Mouse (Mus musculus): ENCODE measurements around the gene Zfp280b.
"Not testable (repeated sequence)": the region's sequence is repeated elsewhere in the genome, so short reads cannot be mapped to it uniquely, and the experiment has no call there.

The Zfp280b gene

DNA sequence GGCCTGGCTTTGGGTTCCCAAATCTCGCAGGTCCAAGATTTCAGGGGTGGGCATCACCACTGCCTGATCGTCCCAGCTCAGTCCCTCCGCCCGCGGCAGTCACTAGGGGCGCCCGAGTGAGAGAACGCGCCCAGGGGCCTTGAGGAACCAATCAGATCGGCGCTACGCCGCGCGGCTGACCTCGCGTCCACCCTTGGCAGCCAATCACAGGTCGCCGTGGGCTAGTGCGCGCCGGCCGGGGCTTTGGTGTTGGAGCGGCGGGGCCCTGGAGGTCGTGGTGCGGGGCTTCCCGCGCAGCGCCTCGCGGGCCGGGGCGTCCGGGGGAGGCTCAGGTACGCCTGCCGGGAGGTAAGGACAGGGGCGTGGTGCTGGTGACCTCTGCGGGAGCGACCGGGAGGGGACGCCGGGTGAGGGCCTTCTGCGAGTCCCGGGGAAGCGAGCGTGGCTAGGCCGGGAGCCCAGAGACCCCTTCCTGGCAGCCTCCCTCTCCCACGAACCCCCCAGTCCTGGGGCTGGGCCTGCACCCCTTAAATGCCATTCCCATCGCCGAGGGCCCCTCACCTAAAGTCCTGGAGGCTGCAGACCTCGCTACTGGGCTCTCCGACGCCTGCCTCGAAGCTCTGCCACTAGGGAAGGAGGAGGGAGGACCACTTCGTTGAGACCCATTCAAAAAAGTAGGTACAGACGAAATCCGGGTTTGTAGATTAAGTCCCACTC, at the start of gene Zfp280b:
Gene Zfp280b, plus strand, starts transcription at position 249 of the 717 bp plus-strand sequence.
- peak; percentile 95 for DNase-seq

DNA sequence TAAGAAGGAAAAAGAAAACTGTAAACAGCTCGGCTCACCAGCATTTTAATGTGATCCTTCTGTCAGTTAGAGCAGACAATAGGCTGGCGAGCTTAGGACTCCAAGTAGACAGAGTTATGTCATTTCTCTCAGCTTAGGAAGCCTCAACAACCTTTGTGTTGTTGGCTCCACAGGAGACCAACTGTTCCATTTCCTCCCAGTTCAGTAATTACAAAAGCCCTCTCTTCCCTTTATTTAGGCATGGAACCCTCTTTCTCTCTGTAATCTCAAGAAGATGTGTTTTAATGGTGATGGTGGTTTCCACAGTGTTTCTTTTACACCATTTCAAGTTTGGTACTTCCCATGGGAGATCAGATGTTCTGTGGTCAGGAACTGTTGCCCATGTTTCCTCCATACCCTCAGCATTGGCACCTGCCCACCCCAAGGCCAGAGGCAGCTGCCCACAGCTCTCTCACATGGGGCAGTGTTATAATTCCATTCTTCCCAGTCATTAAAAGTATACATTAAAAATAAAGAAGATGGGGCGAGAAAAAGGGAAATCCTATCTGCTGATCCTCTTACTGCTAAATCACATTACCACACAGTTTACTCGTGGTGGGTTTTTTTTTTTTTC, 41.9 kb upstream of the Zfp280b start:
- no peak for DNase-seq

DNA sequence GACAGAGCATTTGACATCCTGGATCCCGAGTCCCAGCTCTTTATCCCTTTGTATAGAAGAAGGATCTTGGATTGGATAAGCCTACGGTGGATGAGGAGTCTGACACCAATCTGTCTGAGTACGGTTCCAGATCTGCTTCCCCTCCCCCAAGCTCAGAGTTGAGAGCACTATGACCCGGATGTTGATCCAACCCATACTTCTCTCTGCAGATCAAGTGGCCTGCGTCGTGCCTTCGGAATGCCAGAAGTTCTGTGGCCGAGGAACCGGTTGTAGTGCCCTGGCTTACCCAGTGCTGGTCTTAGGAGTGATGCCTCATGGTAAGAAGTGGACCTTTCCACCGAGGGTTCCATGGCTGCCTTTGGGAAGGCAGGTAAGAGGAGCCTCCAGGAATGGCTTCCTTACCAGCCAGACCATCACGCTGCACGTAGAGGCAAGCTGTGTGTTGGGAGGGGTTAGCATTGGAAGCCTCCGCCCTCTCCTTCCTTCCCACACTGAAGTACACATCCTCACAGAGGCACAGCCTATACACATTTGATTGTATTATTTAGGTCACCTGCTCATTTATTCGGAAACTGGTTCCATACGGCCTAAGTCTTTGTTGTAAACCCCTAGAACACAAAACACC, 38.7 kb upstream of the Zfp280b start:
- DNase-seq: no peak

DNA sequence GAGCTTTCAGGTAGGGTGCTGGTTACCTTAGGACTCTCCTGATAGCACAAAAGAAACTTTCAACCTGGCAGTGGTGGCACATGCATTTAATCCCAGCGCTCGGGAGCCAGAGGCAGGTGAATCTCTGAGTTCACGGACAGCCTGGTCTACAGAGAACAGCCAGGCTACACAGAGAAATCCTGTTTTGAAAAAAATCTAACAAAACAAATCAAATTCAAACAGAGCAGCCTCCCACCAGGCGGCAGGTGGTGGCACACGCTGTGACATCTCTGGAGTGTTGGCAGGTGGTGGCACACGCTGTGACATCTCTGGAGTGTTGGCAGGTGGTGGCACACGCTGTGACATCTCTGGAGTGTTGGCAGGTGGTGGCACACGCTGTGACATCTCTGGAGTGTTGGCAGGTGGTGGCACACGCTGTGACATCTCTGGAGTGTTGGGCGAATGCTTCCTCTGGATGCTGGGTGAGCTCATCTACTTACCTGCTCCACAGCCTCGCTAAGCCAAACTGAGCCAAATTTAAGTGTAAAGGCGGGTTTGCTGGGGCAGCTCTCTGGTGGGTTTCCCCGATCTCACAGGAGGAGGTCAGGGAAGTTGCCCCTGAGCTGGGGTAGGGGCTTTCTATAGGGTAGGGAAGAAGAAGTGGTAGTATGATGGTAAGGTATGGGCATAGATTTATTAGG, 37.8 kb upstream of the Zfp280b start:
- DNase-seq: not testable (repeated sequence)

DNA sequence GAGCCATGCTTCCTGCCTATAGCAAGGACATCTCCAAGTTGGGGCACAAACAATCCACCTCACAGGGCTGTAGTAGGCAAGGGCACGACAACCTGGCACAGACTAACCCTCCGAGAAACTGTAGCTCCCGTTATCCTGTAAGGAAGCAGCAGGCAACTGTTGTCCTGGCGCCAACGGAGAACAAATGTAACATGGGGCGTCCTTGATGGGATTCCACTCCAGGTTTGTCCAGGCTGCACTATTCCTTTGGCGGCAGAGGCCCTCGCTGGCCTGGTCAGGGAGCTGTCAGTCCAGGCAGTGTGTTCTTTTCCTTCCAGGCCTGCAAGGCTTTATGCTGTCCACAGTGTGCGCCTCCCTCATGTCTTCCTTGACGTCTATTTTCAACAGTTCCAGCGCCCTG, 37.0 kb upstream of the Zfp280b start:
- no peak for DNase-seq

DNA sequence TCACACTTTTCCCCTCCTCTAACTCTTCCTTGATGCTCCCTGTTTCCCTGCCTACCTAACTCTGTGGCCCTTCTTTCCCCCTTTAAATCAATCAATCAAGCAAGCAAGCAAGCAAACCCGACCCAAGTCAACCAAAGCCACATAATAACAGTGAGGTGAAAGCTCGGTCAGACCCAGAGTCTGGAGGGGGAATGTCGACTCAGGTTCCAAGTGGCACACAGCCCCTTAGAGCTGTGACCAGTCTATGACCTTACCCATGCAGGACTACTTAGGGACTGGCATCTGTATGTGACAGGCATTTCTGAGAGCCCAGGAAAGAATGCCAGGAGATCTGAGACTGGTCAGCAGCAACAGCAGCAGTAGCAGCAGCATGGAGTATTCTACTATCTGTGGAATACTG, 36.1 kb upstream of the Zfp280b start:
- no peak for DNase-seq

DNA sequence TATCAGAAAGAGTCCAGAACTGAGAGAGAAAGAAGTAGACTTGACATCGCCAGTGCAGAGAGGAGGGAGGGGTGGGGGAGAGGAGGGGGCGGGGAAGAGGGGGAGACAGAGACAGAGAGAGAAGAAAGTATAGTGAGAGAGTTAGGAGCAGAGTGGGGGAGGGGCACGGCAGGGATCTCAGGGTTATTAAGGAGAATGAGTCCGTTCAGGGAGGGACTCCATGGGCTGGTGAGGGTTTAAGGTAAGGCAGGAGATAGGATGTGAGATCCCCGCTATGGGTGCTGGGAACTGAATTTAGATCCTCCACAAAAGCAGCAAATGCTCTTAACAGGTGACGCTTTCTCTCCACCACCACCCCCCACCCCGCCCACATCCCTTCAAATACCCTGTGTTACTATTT, 31.3 kb upstream of the Zfp280b start:
- no peak for DNase-seq

DNA sequence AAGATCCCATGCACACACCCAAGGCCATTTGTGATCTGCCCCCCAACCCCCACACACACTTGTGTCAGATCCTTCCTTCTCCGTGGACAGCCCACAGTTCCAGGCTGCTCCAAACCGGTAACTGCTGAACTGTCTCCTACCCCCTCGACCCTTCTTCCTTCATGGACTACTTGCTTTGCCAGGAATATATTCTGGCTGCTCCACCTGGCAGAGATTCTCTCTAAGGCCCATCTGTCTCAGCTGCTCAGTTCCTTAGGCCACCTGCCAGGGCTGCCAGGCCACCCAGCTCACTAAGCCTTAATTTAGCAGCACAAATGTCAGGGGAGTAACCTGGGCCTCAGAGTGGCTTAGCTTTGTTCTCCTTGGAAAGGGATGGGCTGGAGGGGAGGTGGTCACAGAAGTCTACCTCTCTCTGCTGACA, 30.3 kb upstream of the Zfp280b start:
- no peak for DNase-seq

DNA sequence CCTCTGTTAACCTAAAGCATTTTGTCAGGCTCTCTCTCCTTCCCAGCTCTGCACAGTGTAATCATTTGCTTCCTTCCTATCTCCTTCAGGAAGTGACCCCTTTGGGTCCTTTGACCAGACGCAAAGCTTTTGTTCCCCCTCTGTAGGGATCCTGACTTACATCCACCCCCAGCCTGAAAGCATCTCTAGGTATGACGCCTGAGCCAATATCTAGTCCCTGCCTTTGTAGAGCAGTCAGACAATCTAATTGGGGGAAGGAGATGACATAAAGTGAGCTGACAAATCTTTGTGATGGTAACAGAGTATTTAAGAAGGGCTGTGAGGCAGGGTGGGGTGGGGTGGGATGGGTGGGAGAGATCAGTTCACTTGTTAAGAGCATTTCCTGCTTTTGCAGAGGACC, 29.8 kb upstream of the Zfp280b start:
- no peak for DNase-seq

DNA sequence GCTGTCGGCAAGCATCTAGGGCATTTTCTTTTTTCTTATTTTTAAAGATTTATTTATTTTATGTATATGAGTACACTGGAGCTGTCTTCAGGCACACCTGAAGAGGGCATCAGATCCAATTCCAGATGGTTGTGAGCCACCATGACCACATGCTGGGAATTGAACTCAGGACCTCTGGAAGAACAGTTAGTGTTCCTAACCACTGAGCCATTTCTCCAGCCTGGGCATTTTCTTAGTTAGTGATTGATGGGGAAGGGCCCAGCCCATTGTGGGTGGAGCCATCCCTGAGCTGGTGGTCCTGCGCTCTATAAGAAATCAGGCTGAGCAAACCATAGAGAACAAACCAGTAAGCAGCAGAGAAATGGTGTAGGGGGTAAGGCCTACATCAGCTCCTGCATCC, 29.2 kb upstream of the Zfp280b start:
- no peak for DNase-seq

DNA sequence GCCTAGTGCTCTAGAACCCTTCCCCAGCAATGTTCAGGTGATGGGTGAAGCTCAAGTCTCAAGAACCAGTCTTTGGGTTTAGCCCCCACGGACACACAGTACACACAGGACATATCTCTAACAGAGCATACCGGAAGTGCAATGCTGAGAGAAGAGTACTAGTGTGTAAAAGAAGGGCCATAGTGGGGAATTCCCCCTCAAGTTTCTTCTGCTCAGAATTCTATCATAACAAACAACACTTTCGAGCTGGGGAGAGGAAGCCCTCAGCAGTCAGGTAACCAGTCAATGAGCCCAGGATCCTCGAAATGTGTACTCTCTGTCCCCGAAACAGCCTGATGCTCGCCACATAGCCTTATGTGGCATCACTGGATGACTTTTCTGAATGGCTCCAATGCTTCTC, 26.1 kb upstream of the Zfp280b start:
- DNase-seq: no peak

DNA sequence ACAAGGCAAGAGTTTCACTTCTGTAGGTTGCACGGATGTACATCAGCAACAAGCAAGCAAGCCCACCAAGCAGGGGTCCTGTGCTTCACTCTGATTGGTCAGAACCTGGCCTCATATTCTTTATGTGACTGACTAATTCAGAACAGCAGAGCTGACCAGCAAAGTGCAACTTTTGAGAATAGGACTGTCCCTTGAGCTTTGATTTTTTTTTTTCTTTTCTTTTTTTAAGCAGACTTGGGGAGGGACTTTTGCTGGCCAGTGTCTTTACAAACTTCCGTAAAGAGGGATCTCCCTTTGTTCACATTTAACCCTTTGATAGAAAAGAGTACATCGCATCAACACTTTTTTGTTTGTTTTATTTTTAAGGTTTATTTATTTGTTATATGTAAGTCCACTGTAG, 22.6 kb upstream of the Zfp280b start:
- DNase-seq: no peak

DNA sequence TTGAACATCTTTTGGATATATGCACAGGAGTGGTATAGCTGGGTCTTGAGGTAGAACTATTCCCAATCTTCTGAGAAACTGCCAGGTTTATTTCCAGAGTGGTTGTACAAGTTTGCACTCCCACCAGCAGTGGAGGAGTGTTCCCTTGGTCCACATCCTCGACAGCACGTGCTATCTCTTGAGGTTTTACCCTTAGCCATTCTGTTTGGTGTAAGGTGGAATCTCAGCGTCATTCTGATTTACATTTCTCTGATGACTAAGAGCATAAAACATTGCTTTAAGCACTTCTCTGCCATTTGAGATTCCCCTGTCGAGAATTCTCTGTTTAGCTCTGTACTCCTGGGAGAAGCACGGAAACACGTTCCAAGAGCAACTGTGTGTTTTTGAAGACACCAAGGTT, 19.5 kb upstream of the Zfp280b start:
- DNase-seq: no peak

DNA sequence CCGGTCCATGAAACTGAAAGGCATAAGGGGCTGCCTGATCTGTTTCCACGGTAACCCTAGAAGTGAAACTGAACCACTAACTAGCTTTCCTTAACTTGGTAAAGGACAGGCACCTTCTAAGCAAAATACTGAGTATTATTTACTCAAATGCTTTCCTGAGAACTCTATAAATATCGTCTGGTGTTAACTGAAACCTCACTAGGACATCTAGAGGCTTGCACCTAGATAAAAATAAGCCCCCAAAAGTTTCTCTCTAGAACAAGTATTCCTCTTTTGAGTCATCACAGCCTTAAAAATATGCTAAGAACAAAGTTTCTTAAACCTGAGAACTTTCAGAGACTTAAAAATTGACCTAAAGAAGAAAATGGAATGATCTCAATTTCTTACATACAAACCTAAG, 15.6 kb upstream of the Zfp280b start:
- DNase-seq: no peak

DNA sequence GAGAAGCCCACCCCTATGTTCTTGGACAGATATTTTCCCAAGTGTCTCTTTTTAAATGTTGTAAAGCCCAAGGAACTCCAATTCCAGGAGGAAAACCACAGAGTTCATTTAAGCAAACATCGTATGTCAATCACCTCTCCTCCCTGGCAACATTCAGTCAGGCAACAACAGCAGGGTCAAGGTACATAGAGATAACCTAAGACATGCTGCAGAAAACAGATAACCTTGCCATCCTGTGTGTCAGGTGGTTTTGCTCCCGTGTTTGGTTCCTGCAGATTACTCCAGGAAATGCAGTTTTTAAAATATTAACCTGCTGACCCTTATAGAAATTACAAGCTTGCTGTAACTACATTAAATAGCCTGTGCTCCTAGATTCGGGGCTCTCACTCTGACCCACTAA, 10.7 kb upstream of the Zfp280b start:
- no peak for DNase-seq

DNA sequence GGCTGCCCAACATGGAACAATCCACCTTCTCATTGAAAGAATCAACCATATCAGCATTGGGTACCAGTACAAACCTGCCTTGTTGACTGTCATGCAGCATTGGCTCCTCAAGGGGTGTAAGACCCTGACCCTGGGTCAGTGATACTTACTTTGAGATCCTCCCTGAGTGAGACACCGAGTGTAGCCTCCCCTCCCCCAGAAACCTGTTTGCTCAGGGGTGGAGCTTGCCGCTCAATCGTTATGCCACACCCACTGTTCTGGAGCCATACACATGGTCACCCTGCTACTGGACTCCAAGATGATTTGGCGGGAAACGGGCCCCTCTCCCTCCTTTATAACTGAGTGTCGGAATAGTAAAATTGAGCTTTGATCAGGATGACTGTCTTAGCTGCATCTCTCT, 8.5 kb upstream of the Zfp280b start:
- DNase-seq: no peak

DNA sequence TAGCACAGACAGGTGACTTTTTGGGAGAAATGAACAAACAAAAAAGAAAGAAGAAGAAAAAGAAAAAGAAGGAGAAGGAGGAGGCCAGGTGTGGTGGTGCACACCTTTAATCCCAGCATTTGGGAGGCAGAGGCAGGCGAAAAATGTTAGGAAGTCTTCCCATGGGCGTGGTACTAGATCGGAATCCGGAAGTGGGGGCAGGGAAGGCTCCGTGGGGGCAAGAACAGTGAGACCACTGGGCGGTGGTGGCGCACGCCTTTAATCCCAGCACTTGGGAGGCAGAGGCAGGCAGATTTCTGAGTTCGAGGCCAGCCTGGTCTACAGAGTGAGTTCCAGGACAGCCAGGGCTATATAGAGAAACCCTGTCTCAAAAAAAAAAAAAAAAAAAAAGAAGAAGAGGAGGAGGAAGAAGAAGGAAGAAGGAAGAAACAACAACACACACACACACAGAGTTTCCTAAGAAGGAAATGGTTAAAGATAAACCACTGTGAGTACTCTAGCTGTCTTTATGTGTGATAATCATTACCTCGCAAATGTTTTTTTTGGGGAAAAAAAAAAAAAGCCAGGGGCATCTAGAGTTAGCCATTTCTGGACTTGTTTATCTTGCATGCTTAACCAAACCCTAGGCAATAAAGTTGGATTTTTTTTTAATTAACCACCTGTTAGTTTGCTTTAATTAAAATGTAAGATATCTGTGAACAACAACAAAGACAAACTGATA, 6.8 kb upstream of the Zfp280b start:
- DNase-seq: no peak

DNA sequence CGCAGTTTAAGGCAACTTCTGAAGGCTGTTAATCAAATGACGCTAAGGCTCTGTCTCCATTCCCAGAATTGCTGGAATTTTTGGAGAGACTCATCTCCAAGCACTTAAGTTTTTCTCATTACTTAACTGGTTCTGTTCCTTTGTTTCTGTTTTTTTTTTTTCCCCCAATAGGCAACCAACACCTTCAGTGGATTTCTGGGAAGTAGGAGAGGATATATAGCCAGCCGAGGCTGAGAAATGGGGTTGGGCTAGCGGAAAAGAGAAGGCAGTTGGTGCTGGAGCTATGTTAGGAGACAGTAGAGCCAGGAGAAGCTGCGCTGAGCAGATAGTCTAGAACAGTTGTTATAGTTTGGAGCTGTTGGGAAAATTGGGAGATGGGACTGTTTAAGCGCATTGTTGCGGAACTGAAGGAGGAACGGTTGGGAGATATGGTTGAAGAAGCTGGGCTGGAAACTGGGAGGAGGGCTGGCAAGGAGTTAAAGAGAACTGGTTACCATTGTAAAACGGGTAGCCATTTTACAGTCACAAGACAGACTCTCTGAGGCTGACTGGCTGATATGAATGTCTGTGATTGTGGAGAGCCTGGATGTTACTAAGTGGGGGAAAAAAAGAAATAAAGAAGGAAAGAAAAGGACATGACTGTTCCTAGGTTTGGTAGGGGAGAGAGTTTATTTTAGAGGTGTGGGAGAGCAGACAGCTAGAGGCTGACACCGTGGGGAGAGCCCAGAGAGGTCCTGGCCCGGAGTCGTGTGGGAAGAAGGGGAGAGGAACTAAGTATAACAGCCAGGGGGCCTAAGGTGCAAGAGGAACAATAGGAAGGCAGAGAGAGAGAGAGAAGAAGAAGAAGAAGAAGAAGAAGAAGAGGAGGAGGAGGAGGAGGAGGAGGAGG, 5.1 kb upstream of the Zfp280b start:
- DNase-seq: no peak

DNA sequence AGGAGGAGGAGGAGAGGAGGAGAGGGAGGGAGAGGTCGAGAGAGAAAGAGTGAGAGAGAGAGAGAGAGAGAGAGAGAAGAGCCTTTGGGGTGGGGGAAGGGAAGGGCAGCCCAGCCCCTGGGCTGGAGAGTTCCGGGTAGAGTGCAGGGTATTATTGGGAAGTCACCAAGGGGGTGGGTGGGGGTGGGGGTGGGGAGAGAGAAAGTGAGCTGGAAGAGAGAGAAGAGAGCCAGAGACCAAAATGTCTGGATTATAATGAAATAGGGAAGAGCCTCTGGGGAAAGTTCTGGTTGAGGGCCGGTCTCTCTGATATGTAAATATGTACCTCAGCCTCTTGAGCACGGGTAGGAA, 4.5 kb upstream of the Zfp280b start:
- no peak for DNase-seq

DNA sequence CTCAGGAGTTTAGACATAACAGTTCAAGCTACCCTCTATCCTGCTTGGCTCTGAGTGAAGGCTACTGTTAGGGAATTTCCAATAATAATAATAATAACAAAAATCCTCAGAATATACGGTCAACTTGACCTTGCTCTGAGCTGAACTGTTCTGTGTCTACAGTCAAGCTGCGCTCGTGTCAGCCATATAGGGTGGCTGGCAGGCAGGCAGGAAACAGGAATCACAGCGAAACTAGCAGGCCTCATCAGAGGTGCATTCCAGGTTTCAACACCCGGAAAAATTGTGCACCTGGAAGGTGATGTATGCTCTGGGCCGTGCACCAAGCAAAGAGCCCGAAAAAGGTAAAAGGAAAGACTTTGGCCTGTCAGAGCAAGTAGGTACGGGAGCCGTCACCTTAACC, 4.1 kb upstream of the Zfp280b start:
- no peak for DNase-seq

DNA sequence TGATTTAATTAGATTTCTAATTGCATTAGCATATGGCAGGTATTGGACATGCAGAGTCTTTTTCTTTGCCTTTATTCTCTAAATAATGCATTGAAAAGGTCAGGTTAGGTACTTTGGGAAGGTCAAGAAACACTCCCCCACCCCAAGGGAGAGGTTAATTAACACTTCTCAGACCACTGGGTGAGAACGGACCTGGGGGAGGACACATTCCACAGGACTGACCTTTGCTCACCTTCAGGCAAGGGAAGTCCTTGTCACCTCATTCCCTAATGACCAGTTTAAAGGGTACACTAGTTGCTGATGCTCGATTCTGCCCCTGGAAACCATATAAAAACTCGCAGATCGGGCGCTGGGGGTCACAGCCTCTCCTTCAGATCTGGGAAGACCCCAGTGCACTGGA, 3.2 kb upstream of the Zfp280b start:
- no peak for DNase-seq

DNA sequence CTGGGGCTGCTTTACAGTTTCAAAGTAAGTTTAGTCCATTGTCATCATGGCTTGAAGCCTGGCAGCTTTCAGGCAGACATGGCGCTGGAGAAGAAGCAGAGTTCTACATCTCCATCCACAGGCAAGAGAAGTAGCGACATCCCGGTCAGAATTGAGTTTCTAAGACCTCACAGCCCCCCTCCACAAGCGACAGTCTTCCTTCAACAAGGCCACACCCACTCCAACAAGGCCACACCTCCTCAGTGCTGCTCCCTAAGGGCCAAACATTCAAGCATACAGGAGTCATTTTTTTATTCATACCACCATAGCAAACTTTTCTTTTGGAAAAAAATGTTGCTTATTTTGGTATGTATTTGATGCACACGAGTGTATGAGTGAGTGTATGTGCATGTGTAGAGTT, 2.0 kb upstream of the Zfp280b start:
- DNase-seq: no peak
